Mouse (Mus musculus): ENCODE results near the gene Arhgap23. TPM values are rescaled to one million over a fixed set of nuclear protein-coding genes. Genes with fewer than 3 reads are reported as not detected.

Gene Arhgap23
- polyA plus RNA-seq, 1 experiment = 14.9 TPM

- Histone ChIP-seq H3K36me3 (ENCODE audit: control insufficient read depth, insufficient read depth, low read length) (no peaks in the 10 kb centered on the region), H3K4me3 (ENCODE audit: insufficient read depth, low read depth, low read length) (no peak overlapping the region), H3K27ac (ENCODE audit: insufficient read depth, low read depth, low read length) (no peak overlapping the region), H3K27me3 (replicated peaks; ENCODE audit: control insufficient read depth, insufficient read depth, low read length) (0 out of 2 replicates have a peak, but pooled peaks cover 1% of the 10 kb centered on the region), H3K4me1 (ENCODE audit: control insufficient read depth, insufficient read depth, low read length) (peaks cover 8% of the 10 kb centered on the region; the same call in 1 of the 2 replicates)
- DNase-seq = no peak
- 62% methylated on average over 51 of the region's 51 CpGs for WGBS
- TF ChIP-seq POLR2A (IDR thresholded peaks at IDR 0.05; ENCODE audit: low read depth, low read length) (no peak), CTCF (conservative IDR thresholded peaks at IDR 0.05; ENCODE audit: insufficient read depth, insufficient read length, low read depth, low read length) (no peak)
Observed at GRCm38 (mm10) chr11:97500720-97501448, 85.6 kb downstream of the Arhgap23 start.

GRCm38 (mm10) chr11:97502383-97502782 is 87.0 kb downstream of the Arhgap23 start:
- peak; percentile 20 for DNase-seq
- H3K27me3 ChIP-seq (replicated peaks; ENCODE audit: control insufficient read depth, insufficient read depth, low read length) = 0 out of 2 replicates have a peak, but pooled peaks cover 1% of the 10 kb centered on the region
- H3K4me3 ChIP-seq (ENCODE audit: insufficient read depth, low read depth, low read length) = no peak overlapping the region
- H3K27ac ChIP-seq (ENCODE audit: insufficient read depth, low read depth, low read length) = no peak overlapping the region
- no peaks in the 10 kb centered on the region for H3K36me3 ChIP-seq (ENCODE audit: control insufficient read depth, insufficient read depth, low read length)
- 46% methylated on average over 9 of the region's 9 CpGs for WGBS
- H3K4me1 ChIP-seq (ENCODE audit: control insufficient read depth, insufficient read depth, low read length) = peaks cover 3% of the 10 kb centered on the region; the same call in 1 of the 2 replicates
- TF ChIP-seq POLR2A (IDR thresholded peaks at IDR 0.05; ENCODE audit: low read depth, low read length) = no peak
- TF ChIP-seq CTCF (conservative IDR thresholded peaks at IDR 0.05; ENCODE audit: insufficient read depth, insufficient read length, low read depth, low read length) = no peak

- H3K4me3 ChIP-seq (ENCODE audit: insufficient read depth, low read depth, low read length) = no peak overlapping the region
- DNase-seq = no peak
- peaks cover 1% of the 10 kb centered on the region; the same call in 1 of the 2 replicates for H3K4me1 ChIP-seq (ENCODE audit: control insufficient read depth, insufficient read depth, low read length)
- 0 out of 2 replicates have a peak, but pooled peaks cover 1% of the 10 kb centered on the region for H3K27me3 ChIP-seq (replicated peaks; ENCODE audit: control insufficient read depth, insufficient read depth, low read length)
- H3K36me3 ChIP-seq (ENCODE audit: control insufficient read depth, insufficient read depth, low read length) = no peaks in the 10 kb centered on the region
- H3K27ac ChIP-seq (ENCODE audit: insufficient read depth, low read depth, low read length) = no peak overlapping the region
- WGBS = 72% methylated on average over 4 of the region's 4 CpGs
- no peak for TF ChIP-seq CTCF (conservative IDR thresholded peaks at IDR 0.05; ENCODE audit: insufficient read depth, insufficient read length, low read depth, low read length)
- no peak for TF ChIP-seq POLR2A (IDR thresholded peaks at IDR 0.05; ENCODE audit: low read depth, low read length)
Observed at GRCm38 (mm10) chr11:97502846-97503245, 87.5 kb downstream of the Arhgap23 start.

- no peak for TF ChIP-seq POLR2A (IDR thresholded peaks at IDR 0.05; ENCODE audit: low read depth, low read length)
- no peak for TF ChIP-seq CTCF (conservative IDR thresholded peaks at IDR 0.05; ENCODE audit: insufficient read depth, insufficient read length, low read depth, low read length)
- no peak for DNase-seq
- Histone ChIP-seq H3K27ac (ENCODE audit: insufficient read depth, low read depth, low read length) (no peak overlapping the region), H3K4me1 (ENCODE audit: control insufficient read depth, insufficient read depth, low read length) (no peaks in the 10 kb centered on the region), H3K4me3 (ENCODE audit: insufficient read depth, low read depth, low read length) (no peak overlapping the region), H3K27me3 (replicated peaks; ENCODE audit: control insufficient read depth, insufficient read depth, low read length) (no peaks in the 10 kb centered on the region), H3K36me3 (ENCODE audit: control insufficient read depth, insufficient read depth, low read length) (no peaks in the 10 kb centered on the region)
- 76% methylated on average over 4 of the region's 4 CpGs for WGBS
Observed at GRCm38 (mm10) chr11:97505784-97506183, 90.5 kb downstream of the Arhgap23 start.

GRCm38 (mm10) chr11:97506331-97506730 is 91.0 kb downstream of the Arhgap23 start:
- Histone ChIP-seq H3K4me1 (ENCODE audit: control insufficient read depth, insufficient read depth, low read length) (no peaks in the 10 kb centered on the region), H3K27ac (ENCODE audit: insufficient read depth, low read depth, low read length) (no peak overlapping the region), H3K4me3 (ENCODE audit: insufficient read depth, low read depth, low read length) (no peak overlapping the region), H3K36me3 (ENCODE audit: control insufficient read depth, insufficient read depth, low read length) (no peaks in the 10 kb centered on the region), H3K27me3 (replicated peaks; ENCODE audit: control insufficient read depth, insufficient read depth, low read length) (no peaks in the 10 kb centered on the region)
- TF ChIP-seq CTCF (conservative IDR thresholded peaks at IDR 0.05; ENCODE audit: insufficient read depth, insufficient read length, low read depth, low read length) (no peak), POLR2A (IDR thresholded peaks at IDR 0.05; ENCODE audit: low read depth, low read length) (no peak)
- no peak for DNase-seq
- 56% methylated on average over 8 of the region's 8 CpGs for WGBS

- TF ChIP-seq POLR2A (IDR thresholded peaks at IDR 0.05; ENCODE audit: low read depth, low read length) (no peak), CTCF (conservative IDR thresholded peaks at IDR 0.05; ENCODE audit: insufficient read depth, insufficient read length, low read depth, low read length) (no peak)
- no peak for DNase-seq
- H3K4me1 ChIP-seq (ENCODE audit: control insufficient read depth, insufficient read depth, low read length) = no peaks in the 10 kb centered on the region
- 68% methylated on average over 3 of the region's 3 CpGs for WGBS
- no peak overlapping the region for H3K4me3 ChIP-seq (ENCODE audit: insufficient read depth, low read depth, low read length)
- no peak overlapping the region for H3K27ac ChIP-seq (ENCODE audit: insufficient read depth, low read depth, low read length)
- H3K27me3 ChIP-seq (replicated peaks; ENCODE audit: control insufficient read depth, insufficient read depth, low read length) = no peaks in the 10 kb centered on the region
- H3K36me3 ChIP-seq (ENCODE audit: control insufficient read depth, insufficient read depth, low read length) = no peaks in the 10 kb centered on the region
Observed at GRCm38 (mm10) chr11:97508198-97508597, 92.9 kb downstream of the Arhgap23 start.

DNA sequence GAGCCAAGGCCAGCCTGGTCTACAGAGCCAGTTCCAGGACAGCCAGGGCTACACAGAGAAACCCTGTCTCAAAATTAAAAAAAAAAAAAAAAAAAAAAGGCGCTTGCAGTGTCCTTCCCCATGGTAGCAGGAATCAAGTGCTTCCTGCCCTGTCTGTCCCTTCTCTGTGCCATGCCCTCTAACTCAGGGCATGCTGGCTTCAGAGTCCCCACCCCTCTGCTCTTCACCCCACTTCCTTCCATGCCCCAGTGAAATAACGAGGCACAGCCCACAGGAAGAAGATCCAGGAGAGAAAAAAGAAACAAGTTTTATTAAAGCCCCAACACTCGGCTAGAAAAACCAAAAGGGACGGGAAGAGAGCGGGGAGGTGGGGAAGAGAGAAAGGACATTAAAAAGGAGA is 93.7 kb downstream of the Arhgap23 start:
- Histone ChIP-seq H3K36me3 (ENCODE audit: control insufficient read depth, insufficient read depth, low read length) (no peaks in the 10 kb centered on the region), H3K27me3 (replicated peaks; ENCODE audit: control insufficient read depth, insufficient read depth, low read length) (no peaks in the 10 kb centered on the region), H3K4me3 (ENCODE audit: insufficient read depth, low read depth, low read length) (no peak overlapping the region), H3K27ac (ENCODE audit: insufficient read depth, low read depth, low read length) (no peak overlapping the region), H3K4me1 (ENCODE audit: control insufficient read depth, insufficient read depth, low read length) (no peaks in the 10 kb centered on the region)
- WGBS = 39% methylated on average over 5 of the region's 5 CpGs
- TF ChIP-seq CTCF (conservative IDR thresholded peaks at IDR 0.05; ENCODE audit: insufficient read depth, insufficient read length, low read depth, low read length) (no peak), POLR2A (IDR thresholded peaks at IDR 0.05; ENCODE audit: low read depth, low read length) (no peak)
- no peak for DNase-seq

Data from kidney, adult 2 months (tissue).